Mouse (Mus musculus) liver, embryonic 13.5 days (tissue): ENCODE data around the gene Pnpla5. TPM values are rescaled to one million over a fixed set of nuclear protein-coding genes. Genes with fewer than 3 reads are reported as not detected.
"Not testable (repeated sequence)": the region's sequence is repeated elsewhere in the genome, so short reads cannot be mapped to it uniquely, and the experiment has no call there.

Source experiments
- ATAC-seq: fragments of 200-750 bp; cut with Nextera tagmentation; 2 replicates; pipeline ENCODE4 v1.8.0; 2017; ENCODE audit warnings: low read depth, mild to moderate bottlenecking, moderate number of reproducible peaks, moderate library complexity
- DNase-seq: peaks from one replicate; pipeline ENCODE4 v3.0.0; 2022
- H3K27ac ChIP-seq: fragments of 300-500 bp; sonication (generic); 2 replicates; pipeline ENCODE4 v1.5.1; 2015; ENCODE audit warnings: moderate library complexity, mild to moderate bottlenecking, inconsistent platforms
- H3K27me3 ChIP-seq: fragments of 300-500 bp; sonication (generic); 2 replicates; pipeline ENCODE4 v1.6.1; 2015; ENCODE audit warnings: mild to moderate bottlenecking, inconsistent platforms
- H3K36me3 ChIP-seq: fragments of 300-500 bp; sonication (generic); 2 replicates; pipeline ENCODE4 v1.6.1; 2015; ENCODE audit warnings: mild to moderate bottlenecking, inconsistent platforms
- H3K4me1 ChIP-seq: fragments of 300-500 bp; sonication (generic); replicated peaks from 2 replicates; pipeline ENCODE4 v1.6.1; 2015; ENCODE audit warnings: inconsistent platforms
- H3K4me2 ChIP-seq: fragments of 300-500 bp; sonication (generic); 2 replicates; pipeline ENCODE4 v1.6.1; 2015; ENCODE audit warnings: inconsistent platforms, mild to moderate bottlenecking, moderate library complexity
- H3K4me3 ChIP-seq: fragments of 300-500 bp; sonication (generic); replicated peaks from 2 replicates; pipeline ENCODE4 v1.5.1; 2015; ENCODE audit warnings: mild to moderate bottlenecking, inconsistent platforms
- H3K9ac ChIP-seq: fragments of 300-500 bp; sonication (generic); 2 replicates; pipeline ENCODE4 v1.6.1; 2015; ENCODE audit warnings: mild to moderate bottlenecking, inconsistent platforms
- H3K9me3 ChIP-seq: fragments of 300-500 bp; sonication (generic); replicated peaks from 2 replicates; pipeline ENCODE4 v1.6.1; 2016; ENCODE audit warnings: inconsistent platforms
- WGBS: fragments of 180-500 bp; shearing (Covaris S2); methylation state at CpG from one replicate; pipeline ENCODE4 v1.1.7; 2015; ENCODE audit not compliant: insufficient replicate concordance; 5-methylcytosine and 5-hydroxymethylcytosine counted together
- polyA plus RNA-seq: library from polyadenylated mRNA; unstranded; fragments of >200 nt; fragmentation: Nextera tagmentation; extraction: Ambion mirVana; gene quantifications from 2 replicates; pipeline ENCODE4 v1.2.1, GENCODE M21; 2015

Pnpla5 gene
- polyA plus RNA-seq, 1 experiment from 2014 or later, result not detected

- DNase-seq (no peak), ATAC-seq (no peak)
- WGBS, result 57% methylated on average over 1 of the region's 1 CpGs
- Histone ChIP-seq H3K27me3 (no peaks in the 10 kb centered on the region), H3K4me3 (no peak overlapping the region), H3K4me1 (no peaks in the 10 kb centered on the region), H3K9me3 (no peaks in the 10 kb centered on the region), H3K36me3 (no peaks in the 10 kb centered on the region), H3K9ac (no peak overlapping the region), H3K4me2 (no peak overlapping the region), H3K27ac (no peak overlapping the region)
Measured at GRCm38 (mm10) chr15:84116466-84116865, 6.5 kb downstream of the Pnpla5 start.

GRCm38 (mm10) chr15:84115727-84116126, 7.2 kb downstream of the Pnpla5 start:
- DNase-seq, result no peak
- no peaks in the 10 kb centered on the region for H3K36me3 ChIP-seq
- 45% methylated on average over 5 of the region's 5 CpGs for WGBS

DNA sequence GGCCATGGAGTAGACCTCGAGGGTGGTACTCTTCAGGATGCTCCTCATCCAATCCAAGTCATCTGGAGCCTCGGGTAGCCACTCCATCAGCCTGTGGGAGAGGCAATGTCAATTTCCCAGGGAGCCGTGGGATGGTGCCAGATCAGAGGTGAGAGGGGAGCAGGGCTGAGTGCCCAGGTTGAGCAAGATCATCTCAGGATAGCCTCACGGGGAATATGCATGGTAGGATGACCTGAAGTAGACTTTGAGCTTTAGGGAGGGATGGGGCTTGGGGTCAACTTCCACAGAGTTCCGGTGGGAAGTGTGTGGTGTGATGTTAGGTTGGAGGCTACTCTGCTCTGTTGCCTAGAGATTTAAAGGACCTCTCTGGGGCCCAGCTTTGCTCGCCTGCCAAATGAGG, 9.1 kb downstream of the Pnpla5 start:
- Histone ChIP-seq H3K27ac (no peak overlapping the region), H3K4me1 (no peaks in the 10 kb centered on the region), H3K4me2 (no peak overlapping the region), H3K27me3 (0 out of 2 replicates have a peak, but pooled peaks cover 1% of the 10 kb centered on the region), H3K9me3 (no peaks in the 10 kb centered on the region), H3K4me3 (no peak overlapping the region), H3K36me3 (no peaks in the 10 kb centered on the region), H3K9ac (no peak overlapping the region)
- DNase-seq (no peak), ATAC-seq (no peak)
- WGBS, result 43% methylated on average over 6 of the region's 6 CpGs

More at GRCm38 (mm10) chr15:84115727-84116126, 7.2 kb downstream of the Pnpla5 start:
- no peaks in the 10 kb centered on the region for H3K4me1 ChIP-seq
- H3K9me3 ChIP-seq, result no peaks in the 10 kb centered on the region
- no peak overlapping the region for H3K4me3 ChIP-seq
- H3K4me2 ChIP-seq, result no peak overlapping the region
- no peaks in the 10 kb centered on the region for H3K27me3 ChIP-seq
- no peak for ATAC-seq
- no peak overlapping the region for H3K9ac ChIP-seq
- no peak overlapping the region for H3K27ac ChIP-seq

GRCm38 (mm10) chr15:84108899-84109298, 14.1 kb downstream of the Pnpla5 start:
- H3K4me1 ChIP-seq, result peaks cover 8% of the 10 kb centered on the region
- no peaks in the 10 kb centered on the region for H3K9me3 ChIP-seq
- no peak for DNase-seq
- 7% methylated on average over 13 of the region's 13 CpGs for WGBS
- H3K27me3 ChIP-seq, result peaks cover 46% of the 10 kb centered on the region
- no peak overlapping the region for H3K27ac ChIP-seq
- ATAC-seq, result no peak
- H3K36me3 ChIP-seq, result no peaks in the 10 kb centered on the region
- H3K4me3 ChIP-seq, result no peak overlapping the region
- H3K9ac ChIP-seq, result no peak overlapping the region
- H3K4me2 ChIP-seq, result no peak overlapping the region

DNA sequence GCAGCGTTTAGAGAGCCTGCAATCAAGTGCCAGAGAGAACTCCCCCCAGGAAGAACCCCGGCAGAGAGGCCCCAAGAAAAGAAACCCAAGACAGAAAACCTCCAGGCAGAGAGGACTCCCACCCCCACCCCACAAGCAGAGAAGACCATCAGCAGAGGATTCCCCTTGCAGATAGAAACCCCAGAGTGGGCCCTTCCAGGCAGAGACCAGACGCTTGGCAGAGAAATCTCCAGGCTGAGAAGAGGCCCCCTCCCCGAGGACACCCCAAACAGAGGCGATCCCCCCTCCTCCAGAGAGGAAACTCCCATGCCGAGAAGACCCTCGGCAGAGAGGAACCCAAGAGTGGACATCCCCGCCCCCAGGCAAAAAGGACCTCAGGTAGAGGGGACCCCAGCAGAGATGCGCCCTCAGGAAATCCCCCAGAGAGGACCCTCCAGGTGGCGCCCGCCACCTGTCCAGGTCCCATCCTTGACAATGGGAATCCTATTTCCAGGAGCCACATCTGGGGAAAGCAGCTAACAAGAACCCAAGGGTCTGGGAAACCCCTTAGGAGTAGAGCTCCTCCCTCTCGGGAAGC, 17.0 kb downstream of the Pnpla5 start:
- H3K4me2 ChIP-seq, result peak overlapping the region; percentile 64
- 11% methylated on average over 12 of the region's 12 CpGs for WGBS
- peaks cover 51% of the 10 kb centered on the region for H3K27me3 ChIP-seq
- H3K36me3 ChIP-seq, result no peaks in the 10 kb centered on the region
- H3K9ac ChIP-seq, result no peak overlapping the region
- H3K4me1 ChIP-seq, result peaks cover 8% of the 10 kb centered on the region
- H3K4me3 ChIP-seq, result peak overlapping the region; percentile 51
- no peak overlapping the region for H3K27ac ChIP-seq
- no peaks in the 10 kb centered on the region for H3K9me3 ChIP-seq
- ATAC-seq (no peak), DNase-seq (no peak)

- 2% methylated on average over 77 of the region's 77 CpGs for WGBS
- Histone ChIP-seq H3K36me3 (no peaks in the 10 kb centered on the region), H3K9ac (no peak within 1 kb of the TSS)
Measured at GRCm38 (mm10) chr15:84105105-84105923, 17.7 kb downstream of the Pnpla5 start, which contains the start of gene Sult4a1. TSS of gene Sult4a1 (minus strand) at chr15:84105754.

GRCm38 (mm10) chr15:84104626-84105025, 18.3 kb downstream of the Pnpla5 start:
- Histone ChIP-seq H3K4me3 (no peak overlapping the region), H3K36me3 (no peaks in the 10 kb centered on the region), H3K27me3 (peaks cover 51% of the 10 kb centered on the region), H3K4me2 (no peak overlapping the region), H3K9me3 (no peaks in the 10 kb centered on the region), H3K4me1 (peaks cover 8% of the 10 kb centered on the region), H3K9ac (no peak overlapping the region), H3K27ac (no peak overlapping the region)
- ATAC-seq (no peak), DNase-seq (no peak)
- 69% methylated on average over 7 of the region's 7 CpGs for WGBS

More at GRCm38 (mm10) chr15:84105105-84105923, 17.7 kb downstream of the Pnpla5 start, which contains the start of gene Sult4a1:
- ATAC-seq, result no peak
- H3K9me3 ChIP-seq, result no peaks in the 10 kb centered on the region
- H3K27me3 ChIP-seq, result peaks cover 51% of the 10 kb centered on the region
- peaks cover 8% of the 10 kb centered on the region for H3K4me1 ChIP-seq
- H3K4me2 ChIP-seq, result peak within 1 kb of the TSS; percentile 64
- DNase-seq, result no peak
- peak within 1 kb of the TSS; percentile 51 for H3K4me3 ChIP-seq
- no peak within 1 kb of the TSS for H3K27ac ChIP-seq

- H3K27me3 ChIP-seq, H3K4me1 ChIP-seq, H3K9ac ChIP-seq, H3K4me2 ChIP-seq, H3K9me3 ChIP-seq, ATAC-seq, H3K4me3 ChIP-seq, DNase-seq, H3K36me3 ChIP-seq, H3K27ac ChIP-seq: not testable (repeated sequence)
- 69% methylated on average over 15 of the region's 15 CpGs for WGBS
Measured at GRCm38 (mm10) chr15:84097536-84097935, 25.4 kb downstream of the Pnpla5 start.

- WGBS, result 60% methylated on average over 8 of the region's 8 CpGs
- Histone ChIP-seq H3K9me3 (no peaks in the 10 kb centered on the region), H3K4me2 (no peak overlapping the region), H3K4me3 (no peak overlapping the region), H3K4me1 (no peaks in the 10 kb centered on the region), H3K9ac (no peak overlapping the region), H3K27ac (no peak overlapping the region), H3K27me3 (no peaks in the 10 kb centered on the region), H3K36me3 (no peaks in the 10 kb centered on the region)
- ATAC-seq (no peak), DNase-seq (no peak)
Measured at GRCm38 (mm10) chr15:84096051-84096450, 26.9 kb downstream of the Pnpla5 start.

- Histone ChIP-seq H3K4me1 (no peaks in the 10 kb centered on the region), H3K9me3 (no peaks in the 10 kb centered on the region), H3K4me2 (no peak overlapping the region), H3K36me3 (no peaks in the 10 kb centered on the region), H3K9ac (no peak overlapping the region), H3K27me3 (no peaks in the 10 kb centered on the region), H3K4me3 (no peak overlapping the region), H3K27ac (no peak overlapping the region)
- ATAC-seq, result no peak
- no peak for DNase-seq
- 37% methylated on average over 7 of the region's 7 CpGs for WGBS
Measured at GRCm38 (mm10) chr15:84094921-84095320, 28.1 kb downstream of the Pnpla5 start.

DNA sequence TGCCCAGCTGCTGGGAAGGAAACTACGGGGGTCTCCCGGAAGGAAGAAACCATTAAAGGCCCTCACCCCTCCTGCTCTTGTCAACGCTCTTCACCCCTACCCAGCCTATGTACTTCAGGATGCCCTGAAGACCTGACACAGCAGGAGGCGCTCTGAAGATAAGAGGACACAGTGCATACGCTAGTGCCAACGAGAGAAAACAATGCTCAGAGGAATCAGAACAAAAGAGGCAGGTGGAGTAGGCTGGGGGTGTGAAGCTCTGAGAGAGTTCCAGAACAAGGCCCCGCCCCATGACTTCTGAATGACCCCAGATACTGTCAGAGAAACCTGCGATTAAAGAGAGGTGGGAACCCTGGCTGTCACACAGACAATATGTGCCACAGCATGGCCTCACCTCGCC, 36.2 kb downstream of the Pnpla5 start:
- H3K9ac ChIP-seq, result no peak overlapping the region
- H3K36me3 ChIP-seq, result no peaks in the 10 kb centered on the region
- no peak overlapping the region for H3K4me2 ChIP-seq
- H3K27ac ChIP-seq, result no peak overlapping the region
- DNase-seq (no peak), ATAC-seq (no peak)
- WGBS, result 36% methylated on average over 9 of the region's 9 CpGs
- no peaks in the 10 kb centered on the region for H3K9me3 ChIP-seq
- H3K27me3 ChIP-seq, result no peaks in the 10 kb centered on the region
- H3K4me1 ChIP-seq, result no peaks in the 10 kb centered on the region
- no peak overlapping the region for H3K4me3 ChIP-seq
